Mouse (Mus musculus): Measurements from ENCODE around the gene Spg7.

DNA sequence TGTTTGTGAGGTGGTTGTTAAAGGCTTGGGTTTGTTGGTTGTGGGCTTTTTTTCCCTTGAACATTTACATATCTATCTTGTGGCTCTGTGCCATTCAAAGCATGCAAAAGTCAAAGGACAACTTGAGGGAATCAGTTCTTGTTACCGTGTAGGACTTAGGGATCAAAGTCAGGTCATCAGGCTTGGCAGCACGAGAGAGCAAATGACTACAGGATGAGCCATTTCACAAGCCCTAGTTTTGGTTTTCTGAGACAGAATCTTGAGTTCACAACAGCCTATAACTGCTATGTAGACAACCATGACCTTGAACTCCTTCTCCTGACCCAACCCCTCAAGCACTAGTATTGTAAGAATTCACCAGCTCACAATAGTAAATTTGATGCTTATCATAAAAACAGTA lies 24.4 kb upstream of the Spg7 start:
- TF ChIP-seq CTCF (IDR thresholded peaks at IDR 0.05; ENCODE audit: low read depth, low read length) (no peak), POLR2A (IDR thresholded peaks at IDR 0.05; ENCODE audit: insufficient read depth, low read length) (no peak)

Measured in ES-Bruce4 (cell line).